Mouse (Mus musculus): Measurements from ENCODE around the gene Adra1b. TPM values are rescaled to one million over a fixed set of nuclear protein-coding genes. Genes with fewer than 3 reads are reported as not detected.

Gene Adra1b
- polyA plus RNA-seq, 1 experiment: not detected

DNA sequence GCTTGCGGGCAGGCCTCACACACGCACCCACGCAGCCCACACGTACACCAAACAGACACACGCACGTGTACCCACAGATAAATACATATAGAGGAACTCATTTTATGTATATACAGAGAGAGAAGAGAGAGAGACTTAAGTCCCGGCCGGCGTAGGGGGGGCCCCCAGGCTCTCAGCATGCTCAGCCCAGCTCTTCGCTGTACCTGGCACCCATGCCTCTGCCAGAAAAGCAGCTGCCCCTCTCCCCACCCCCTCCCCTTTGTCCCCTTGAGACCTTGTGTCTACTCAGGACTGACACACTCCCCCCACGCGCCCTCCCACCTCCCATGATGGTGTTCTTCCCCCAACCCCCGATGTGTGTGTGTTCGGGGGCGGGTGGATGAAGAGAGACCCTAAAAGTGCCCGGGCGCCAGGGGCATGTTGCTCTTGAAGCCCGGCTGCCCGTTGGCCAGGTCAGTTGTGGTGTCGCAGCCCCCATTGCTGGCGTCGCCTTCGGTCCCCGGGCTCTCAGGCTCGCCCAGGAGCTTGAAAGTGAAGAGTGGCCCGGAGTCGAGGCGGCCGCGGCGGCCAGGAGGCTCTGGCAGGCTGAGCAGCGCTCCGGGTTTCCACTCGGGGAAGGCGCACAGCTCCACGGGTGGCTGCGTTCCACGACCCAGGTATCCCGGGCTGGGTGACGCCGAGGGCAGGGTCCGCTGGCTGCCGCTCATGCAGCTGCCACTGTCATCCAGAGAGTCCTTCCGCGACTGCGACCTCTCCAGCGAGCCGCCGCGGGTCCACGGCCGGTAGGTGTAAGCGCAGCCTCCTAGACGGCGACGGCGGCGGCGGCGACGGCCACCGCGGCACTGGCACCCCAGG is 125.3 kb downstream of the Adra1b start:
- TF ChIP-seq POLR2A (IDR thresholded peaks at IDR 0.05; ENCODE audit: insufficient read depth, low read depth, low read length): no peak
- no peak for TF ChIP-seq CTCF (IDR thresholded peaks at IDR 0.05; ENCODE audit: insufficient read depth, low read depth, low read length)
- H3K4me1 ChIP-seq (ENCODE audit: control insufficient read depth, insufficient read depth, low read length): peaks cover 8% of the 10 kb centered on the region
- 18% methylated on average over 63 of the region's 63 CpGs for WGBS
- peak overlapping the region; percentile 9; the same call in 1 of the 2 replicates for H3K4me3 ChIP-seq (ENCODE audit: insufficient read depth, low read depth, low read length)
- H3K27ac ChIP-seq (ENCODE audit: insufficient read depth, low read depth, low read length): no peak overlapping the region

DNA sequence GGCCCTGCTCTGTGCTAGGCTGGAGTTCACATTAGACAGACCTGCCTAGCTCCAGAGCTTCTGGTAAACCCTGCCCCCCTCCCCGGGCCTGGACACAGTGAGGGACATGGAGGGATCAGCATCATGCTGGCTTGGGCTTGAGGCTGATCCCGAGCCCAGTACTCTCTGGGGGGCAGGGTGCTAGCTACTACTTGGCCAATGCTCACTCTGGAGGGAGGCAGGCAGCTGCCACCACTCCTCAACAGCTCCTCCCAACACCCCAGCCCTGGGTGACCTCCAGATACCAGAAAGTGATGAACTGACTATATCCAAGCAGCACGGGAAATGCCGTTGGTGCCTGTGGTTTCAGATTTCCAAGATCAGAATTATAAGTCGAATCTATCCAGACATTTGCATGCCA is 127.3 kb downstream of the Adra1b start:
- TF ChIP-seq CTCF (IDR thresholded peaks at IDR 0.05; ENCODE audit: insufficient read depth, low read depth, low read length) (no peak), POLR2A (IDR thresholded peaks at IDR 0.05; ENCODE audit: insufficient read depth, low read depth, low read length) (no peak)
- WGBS: 66% methylated on average over 5 of the region's 5 CpGs
- Histone ChIP-seq H3K4me1 (ENCODE audit: control insufficient read depth, insufficient read depth, low read length) (peaks cover 8% of the 10 kb centered on the region), H3K27ac (ENCODE audit: insufficient read depth, low read depth, low read length) (no peak overlapping the region), H3K4me3 (ENCODE audit: insufficient read depth, low read depth, low read length) (no peak overlapping the region)

- Histone ChIP-seq H3K4me3 (ENCODE audit: insufficient read depth, low read depth, low read length) (no peak overlapping the region), H3K4me1 (ENCODE audit: control insufficient read depth, insufficient read depth, low read length) (no peaks in the 10 kb centered on the region), H3K27ac (ENCODE audit: insufficient read depth, low read depth, low read length) (no peak overlapping the region)
- TF ChIP-seq CTCF (IDR thresholded peaks at IDR 0.05; ENCODE audit: insufficient read depth, low read depth, low read length) (no peak), POLR2A (IDR thresholded peaks at IDR 0.05; ENCODE audit: insufficient read depth, low read depth, low read length) (no peak)
- 90% methylated on average over 4 of the region's 4 CpGs for WGBS
Observed at GRCm38 (mm10) chr11:43770110-43770509, 130.9 kb downstream of the Adra1b start.

DNA sequence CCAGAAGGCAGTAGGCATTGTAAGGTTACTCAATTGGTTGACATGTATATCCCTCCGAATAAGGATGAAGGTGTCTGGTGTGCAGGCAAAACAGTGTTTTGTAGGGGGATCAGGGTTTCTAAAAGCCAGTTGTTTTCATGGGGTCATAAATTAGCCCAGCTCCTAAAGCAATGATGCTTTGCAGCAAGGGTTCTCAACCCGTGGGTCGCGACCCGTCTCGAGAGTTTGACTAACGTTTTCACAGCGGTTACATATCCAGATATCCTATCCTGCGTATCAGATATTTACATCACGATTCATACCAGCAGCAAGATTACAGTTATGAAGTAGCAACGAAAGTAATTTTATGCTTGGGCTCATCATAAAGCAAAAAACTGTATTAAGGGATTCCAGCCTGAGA is 133.3 kb downstream of the Adra1b start:
- Histone ChIP-seq H3K4me1 (ENCODE audit: control insufficient read depth, insufficient read depth, low read length) (no peaks in the 10 kb centered on the region), H3K27ac (ENCODE audit: insufficient read depth, low read depth, low read length) (no peak overlapping the region), H3K4me3 (ENCODE audit: insufficient read depth, low read depth, low read length) (no peak overlapping the region)
- 81% methylated on average over 11 of the region's 11 CpGs for WGBS
- no peak for TF ChIP-seq POLR2A (IDR thresholded peaks at IDR 0.05; ENCODE audit: insufficient read depth, low read depth, low read length)
- TF ChIP-seq CTCF (IDR thresholded peaks at IDR 0.05; ENCODE audit: insufficient read depth, low read depth, low read length): no peak

DNA sequence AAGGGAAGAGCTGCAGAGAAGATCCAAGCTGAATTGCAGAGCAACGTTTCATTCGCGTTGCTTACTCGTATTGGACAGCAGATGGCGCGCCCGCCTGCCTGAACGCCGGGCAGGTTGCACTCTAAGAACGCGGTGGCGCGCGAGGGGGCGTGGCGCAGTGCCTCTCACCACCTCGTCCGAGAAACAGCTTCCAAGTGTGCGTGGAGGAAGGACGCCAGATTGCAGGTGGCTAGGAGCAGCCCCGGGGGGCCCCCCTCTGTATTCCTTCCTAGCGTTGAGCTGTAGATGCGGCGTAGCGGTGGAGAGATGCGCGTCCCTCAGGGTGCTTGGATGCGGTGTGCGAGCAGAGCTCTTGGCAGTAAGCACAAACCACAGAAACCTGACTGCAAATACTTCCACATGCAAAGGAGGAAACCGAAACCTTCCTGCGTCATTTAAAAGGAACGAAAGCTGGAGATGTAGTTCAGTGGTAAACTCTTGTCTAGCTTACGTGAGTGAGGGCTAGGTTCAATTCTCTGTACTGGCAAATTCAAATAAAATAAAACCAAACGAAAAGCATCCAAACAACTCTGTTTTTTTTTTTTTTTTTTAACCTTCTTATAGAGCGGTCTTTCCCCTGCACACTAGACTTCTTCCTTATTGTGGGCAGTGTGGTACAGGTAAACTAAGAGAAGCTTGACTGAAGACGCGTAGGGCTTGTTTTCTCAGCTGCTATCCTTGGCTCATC is 133.9 kb downstream of the Adra1b start:
- 4% methylated on average over 37 of the region's 37 CpGs for WGBS
- TF ChIP-seq CTCF (IDR thresholded peaks at IDR 0.05; ENCODE audit: insufficient read depth, low read depth, low read length): peak; percentile 87
- TF ChIP-seq POLR2A (IDR thresholded peaks at IDR 0.05; ENCODE audit: insufficient read depth, low read depth, low read length): no peak

GRCm38 (mm10) chr11:43758436-43758835 is 142.6 kb downstream of the Adra1b start:
- Histone ChIP-seq H3K4me1 (ENCODE audit: control insufficient read depth, insufficient read depth, low read length) (peaks cover 2% of the 10 kb centered on the region; the same call in 1 of the 2 replicates), H3K27ac (ENCODE audit: insufficient read depth, low read depth, low read length) (no peak overlapping the region), H3K4me3 (ENCODE audit: insufficient read depth, low read depth, low read length) (no peak overlapping the region)
- TF ChIP-seq POLR2A (IDR thresholded peaks at IDR 0.05; ENCODE audit: insufficient read depth, low read depth, low read length) (no peak), CTCF (IDR thresholded peaks at IDR 0.05; ENCODE audit: insufficient read depth, low read depth, low read length) (no peak)
- 45% methylated on average over 2 of the region's 2 CpGs for WGBS

More for the DNA sequence above, 133.9 kb downstream of the Adra1b start:
- no peaks in the 10 kb centered on the region for H3K4me1 ChIP-seq (ENCODE audit: control insufficient read depth, insufficient read depth, low read length)
- H3K27ac ChIP-seq (ENCODE audit: insufficient read depth, low read depth, low read length): no peak overlapping the region
- peak overlapping the region; percentile 56 for H3K4me3 ChIP-seq (ENCODE audit: insufficient read depth, low read depth, low read length)

- Histone ChIP-seq H3K27ac (ENCODE audit: insufficient read depth, low read depth, low read length) (no peak overlapping the region), H3K4me3 (ENCODE audit: insufficient read depth, low read depth, low read length) (no peak overlapping the region), H3K4me1 (ENCODE audit: control insufficient read depth, insufficient read depth, low read length) (no peaks in the 10 kb centered on the region)
- TF ChIP-seq POLR2A (IDR thresholded peaks at IDR 0.05; ENCODE audit: insufficient read depth, low read depth, low read length): no peak
- no peak for TF ChIP-seq CTCF (IDR thresholded peaks at IDR 0.05; ENCODE audit: insufficient read depth, low read depth, low read length)
- WGBS: 63% methylated on average over 5 of the region's 5 CpGs
Observed at GRCm38 (mm10) chr11:43755411-43755810, 145.6 kb downstream of the Adra1b start.

GRCm38 (mm10) chr11:43754568-43754967 is 146.4 kb downstream of the Adra1b start:
- WGBS: 85% methylated on average over 1 of the region's 1 CpGs
- no peak for TF ChIP-seq POLR2A (IDR thresholded peaks at IDR 0.05; ENCODE audit: insufficient read depth, low read depth, low read length)
- no peak for TF ChIP-seq CTCF (IDR thresholded peaks at IDR 0.05; ENCODE audit: insufficient read depth, low read depth, low read length)
- Histone ChIP-seq H3K4me1 (ENCODE audit: control insufficient read depth, insufficient read depth, low read length) (no peaks in the 10 kb centered on the region), H3K27ac (ENCODE audit: insufficient read depth, low read depth, low read length) (no peak overlapping the region), H3K4me3 (ENCODE audit: insufficient read depth, low read depth, low read length) (no peak overlapping the region)

- TF ChIP-seq POLR2A (IDR thresholded peaks at IDR 0.05; ENCODE audit: insufficient read depth, low read depth, low read length) (no peak), CTCF (IDR thresholded peaks at IDR 0.05; ENCODE audit: insufficient read depth, low read depth, low read length) (no peak)
- WGBS: 71% methylated on average over 2 of the region's 2 CpGs
- no peaks in the 10 kb centered on the region for H3K4me1 ChIP-seq (ENCODE audit: control insufficient read depth, insufficient read depth, low read length)
- no peak overlapping the region for H3K27ac ChIP-seq (ENCODE audit: insufficient read depth, low read depth, low read length)
- no peak overlapping the region for H3K4me3 ChIP-seq (ENCODE audit: insufficient read depth, low read depth, low read length)
Observed at GRCm38 (mm10) chr11:43751542-43751941, 149.5 kb downstream of the Adra1b start.

Measured in olfactory bulb, adult 2 months (tissue).